Comparison of ENCODE assay signal across 23 mouse cellular contexts in the genomic region with DNA sequence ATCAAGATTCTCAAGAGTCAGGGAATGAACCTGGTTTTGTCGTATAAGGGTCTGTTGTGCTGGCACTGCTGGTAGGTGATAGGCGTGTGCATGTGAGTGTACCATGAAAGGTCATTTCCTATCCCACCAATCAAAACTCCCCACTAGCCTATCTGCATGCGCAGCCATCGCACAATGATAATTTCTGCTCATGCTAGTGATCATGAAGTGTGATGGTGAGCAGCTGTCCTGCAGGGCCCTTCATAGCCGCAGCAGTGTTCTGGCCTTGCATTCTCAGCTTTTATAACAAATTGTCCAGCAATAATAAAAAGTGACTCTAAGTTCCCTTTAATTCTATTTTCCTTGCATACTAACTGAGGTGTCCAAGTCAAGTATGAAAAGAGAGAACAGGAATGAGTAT.
"Had no signal": no experiment of that assay in that cellular context is flagged by ENCODE, and none has a peak within 500 bp of the region (broad histone marks: within the 10 kb centered on the region; RNA-seq: fewer than 3 reads in every experiment).

No protein-coding gene starts in this region.

- H3K4me2 ChIP-seq: kidney, embryonic 15.5 days; limb, embryonic 13.5 days; liver, embryonic 12.5 days; liver, embryonic 15.5 days; lung, embryonic 15.5 days; midbrain, embryonic 13.5 days; neural tube, embryonic 13.5 days; stomach, embryonic 15.5 days had no signal

- H3K9me3 ChIP-seq: kidney, embryonic 15.5 days; limb, embryonic 13.5 days; liver, embryonic 12.5 days; liver, embryonic 15.5 days; lung, embryonic 15.5 days; midbrain, embryonic 10.5 days; neural tube, embryonic 13.5 days; stomach, embryonic 15.5 days had no signal

- ATAC-seq: liver, embryonic 12.5 days; midbrain, embryonic 13.5 days; midbrain, embryonic 16.5 days had no signal

- H3K4me1 ChIP-seq: liver, embryonic 12.5 days; liver, embryonic 15.5 days; megakaryocyte, embryonic 14.5 days; midbrain, embryonic 10.5 days; midbrain, embryonic 13.5 days; neural tube, embryonic 13.5 days; stomach, embryonic 15.5 days had no signal

- H3K4me3 ChIP-seq: kidney, embryonic 15.5 days; left cerebral cortex, adult 2 months; limb, embryonic 13.5 days; liver, embryonic 12.5 days; liver, embryonic 15.5 days; lung, embryonic 15.5 days; megakaryocyte, embryonic 14.5 days; midbrain, embryonic 10.5 days; midbrain, embryonic 13.5 days; myocyte; neural tube, embryonic 13.5 days; stomach, embryonic 15.5 days had no signal

- H3K36me3 ChIP-seq: kidney, embryonic 15.5 days; limb, embryonic 13.5 days; liver, embryonic 12.5 days; liver, embryonic 15.5 days; lung, embryonic 15.5 days; midbrain, embryonic 10.5 days; midbrain, embryonic 13.5 days; neural tube, embryonic 13.5 days; stomach, embryonic 15.5 days had no signal

- H3K9ac ChIP-seq: kidney, embryonic 15.5 days; limb, embryonic 13.5 days; liver, embryonic 12.5 days; liver, embryonic 15.5 days; lung, embryonic 15.5 days; midbrain, embryonic 13.5 days; neural tube, embryonic 13.5 days; stomach, embryonic 15.5 days had no signal

- H3K27ac ChIP-seq: kidney, embryonic 15.5 days; left cerebral cortex, adult 2 months; limb, embryonic 13.5 days; liver, embryonic 12.5 days; liver, embryonic 15.5 days; lung, embryonic 15.5 days; midbrain, embryonic 10.5 days; midbrain, embryonic 13.5 days; neural tube, embryonic 13.5 days; stomach, embryonic 15.5 days had no signal

- H3K27me3 ChIP-seq: kidney, embryonic 15.5 days; limb, embryonic 13.5 days; liver, embryonic 12.5 days; liver, embryonic 15.5 days; lung, embryonic 15.5 days; megakaryocyte, embryonic 14.5 days; midbrain, embryonic 13.5 days; neural tube, embryonic 13.5 days; stomach, embryonic 15.5 days had no signal

- DNase-seq: kidney, adult 18-20 months; layer of hippocampus, postnatal 36 days; liver; lung, adult 18-20 months; lung, postnatal 10 days; lung, postnatal 36 days; retina, postnatal 1 day; right cerebral cortex, postnatal 25 days; spleen, adult 18-20 months; thymus, postnatal 25 days had no signal
